Mouse (Mus musculus) erythroblast, embryonic 14.5 days (primary cell): Measurements from ENCODE around the gene Hsp90ab1.

ENCODE experiments used
- GATA1 ChIP-seq: IDR thresholded peaks from 2 replicates; pipeline ENCODE4 v1.6.1; 2012; ENCODE audit warnings: low read length, inconsistent platforms, mixed read lengths
- TAL1 ChIP-seq: IDR thresholded peaks from 3 replicates; pipeline ENCODE4 v1.6.1; 2012; ENCODE audit warnings: low read length, inconsistent platforms, mixed read lengths

DNA sequence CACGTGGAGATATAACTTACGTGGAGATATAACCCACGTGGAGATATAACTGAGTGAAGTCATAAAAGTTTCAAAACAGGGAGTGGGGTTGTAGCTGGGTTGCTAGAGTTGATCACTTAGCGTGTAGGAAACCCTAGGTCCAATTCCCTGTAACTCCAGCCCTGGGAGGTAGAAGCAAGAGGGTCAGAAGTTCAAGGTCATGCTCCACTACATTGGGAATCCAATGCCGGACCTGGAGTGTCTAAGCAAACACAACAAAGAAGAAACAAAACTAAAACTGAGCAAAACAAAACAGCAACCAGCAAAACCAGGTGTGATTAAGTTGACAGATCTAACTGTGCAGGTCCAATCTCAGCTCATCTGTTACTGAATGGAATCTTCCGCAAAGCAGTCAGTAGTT lies 44.6 kb upstream of the Hsp90ab1 start:
- TF ChIP-seq GATA1 (no peak), TAL1 (no peak)
